Mouse (Mus musculus) C2C12 (cell line): Measurements from ENCODE around the gene Gimap8. TPM values are rescaled to one million over a fixed set of nuclear protein-coding genes. Genes with fewer than 3 reads are reported as not detected.

Source experiments
- H3K27me3 ChIP-seq: one replicate; pipeline ENCODE4 v1.6.1; 2011; ENCODE audit not compliant: control insufficient read depth, insufficient read depth, insufficient read length
- H3K36me3 ChIP-seq: one replicate; pipeline ENCODE4 v1.6.1; 2011; ENCODE audit not compliant: control insufficient read depth, insufficient read depth
- H3K4me3 ChIP-seq: one replicate; pipeline ENCODE4 v1.5.1; 2011; ENCODE audit warnings: mild to moderate bottlenecking, control low read depth; ENCODE audit not compliant: poor library complexity, insufficient read depth, severe bottlenecking
- H3K79me2 ChIP-seq: one replicate; pipeline ENCODE4 v1.6.1; 2011; ENCODE audit not compliant: control insufficient read depth, insufficient read depth
- H3K79me3 ChIP-seq: one replicate; pipeline ENCODE4 v1.6.1; 2011; ENCODE audit warnings: low read depth, control low read depth
- H3ac ChIP-seq: one replicate; pipeline ENCODE3; 2011; ENCODE audit warnings: low read depth; ENCODE audit not compliant: control insufficient read depth, insufficient read length
- CEBPB ChIP-seq: IDR thresholded peaks from one replicate; pipeline ENCODE4 v1.6.1; 2011; ENCODE audit warnings: low read depth, mild to moderate bottlenecking, control low read depth, moderate library complexity
- CTCF ChIP-seq: IDR thresholded peaks from one replicate; pipeline ENCODE4 v1.5.1; 2011; ENCODE audit not compliant: control insufficient read depth, insufficient read depth, insufficient read length
- FOSL1 ChIP-seq: IDR thresholded peaks from one replicate; pipeline ENCODE4 v1.8.0; 2011; ENCODE audit warnings: mild to moderate bottlenecking, low read length; ENCODE audit not compliant: poor library complexity, insufficient read depth, severe bottlenecking
- MAX ChIP-seq: IDR thresholded peaks from one replicate; pipeline ENCODE4 v1.6.1; 2011; ENCODE audit warnings: mild to moderate bottlenecking, control low read depth
- MYOD1 ChIP-seq: IDR thresholded peaks from one replicate; pipeline ENCODE4 v1.6.1; 2011; ENCODE audit warnings: low read depth; ENCODE audit not compliant: control insufficient read depth, insufficient read length
- MYOG ChIP-seq: IDR thresholded peaks from one replicate; pipeline ENCODE4 v1.6.1; 2011; ENCODE audit not compliant: control insufficient read depth, insufficient read length; ENCODE audit errors: extremely low read depth
- USF1 ChIP-seq: IDR thresholded peaks from one replicate; pipeline ENCODE4 v1.6.1; 2011; ENCODE audit warnings: low read depth, mild to moderate bottlenecking, control low read depth, moderate library complexity
- polyA plus RNA-seq: library from polyadenylated mRNA; unstranded; fragments of >200 nt; fragmentation: generic; extraction: Trizol; gene quantifications from one replicate; pipeline ENCODE4 v1.2.1, GENCODE M21; 2012; ENCODE audit warnings: missing spikeins

Gimap8 gene
- polyA plus RNA-seq, 1 experiment = not detected

- no peaks in the 10 kb centered on the region for H3K79me2 ChIP-seq
- TF ChIP-seq CEBPB (no peak), CTCF (no peak)
- H3ac ChIP-seq = no peak overlapping the region
- no peak overlapping the region for H3K4me3 ChIP-seq
- H3K36me3 ChIP-seq = no peaks in the 10 kb centered on the region
- no peaks in the 10 kb centered on the region for H3K79me3 ChIP-seq
- no peaks in the 10 kb centered on the region for H3K27me3 ChIP-seq
Measured at GRCm38 (mm10) chr6:48689320-48689719, 42.3 kb downstream of the Gimap8 start.

- no peak overlapping the region for H3ac ChIP-seq
- no peaks in the 10 kb centered on the region for H3K79me3 ChIP-seq
- no peak overlapping the region for H3K4me3 ChIP-seq
- TF ChIP-seq CTCF (no peak), CEBPB (no peak), MYOD1 (no peak), FOSL1 (no peak)
- H3K36me3 ChIP-seq = no peaks in the 10 kb centered on the region
- H3K79me2 ChIP-seq = no peaks in the 10 kb centered on the region
- H3K27me3 ChIP-seq = no peaks in the 10 kb centered on the region
Measured at GRCm38 (mm10) chr6:48692962-48693361, 45.9 kb downstream of the Gimap8 start.

- Histone ChIP-seq H3ac (no peak overlapping the region), H3K36me3 (no peaks in the 10 kb centered on the region), H3K27me3 (no peaks in the 10 kb centered on the region), H3K79me2 (no peaks in the 10 kb centered on the region), H3K79me3 (no peaks in the 10 kb centered on the region), H3K4me3 (no peak overlapping the region)
- TF ChIP-seq USF1 (no peak), MAX (no peak), CTCF (no peak), MYOD1 (no peak), CEBPB (no peak), FOSL1 (no peak), MYOG (no peak)
Measured at GRCm38 (mm10) chr6:48696830-48697554, 50.0 kb downstream of the Gimap8 start.

- H3K79me3 ChIP-seq = no peaks in the 10 kb centered on the region
- no peaks in the 10 kb centered on the region for H3K36me3 ChIP-seq
- no peak for TF ChIP-seq CEBPB
- TF ChIP-seq MAX = no peak
- no peak for TF ChIP-seq CTCF
- no peak for TF ChIP-seq FOSL1
- TF ChIP-seq USF1 = no peak
- no peak for TF ChIP-seq MYOG
- no peak for TF ChIP-seq MYOD1
- no peak overlapping the region for H3K4me3 ChIP-seq
- H3ac ChIP-seq = no peak overlapping the region
- no peaks in the 10 kb centered on the region for H3K79me2 ChIP-seq
- H3K27me3 ChIP-seq = no peaks in the 10 kb centered on the region
Measured at GRCm38 (mm10) chr6:48697555-48697930, 50.5 kb downstream of the Gimap8 start.

GRCm38 (mm10) chr6:48698066-48698856, 51.2 kb downstream of the Gimap8 start:
- Histone ChIP-seq H3K79me3 (no peaks in the 10 kb centered on the region), H3ac (no peak overlapping the region), H3K36me3 (no peaks in the 10 kb centered on the region), H3K27me3 (no peaks in the 10 kb centered on the region), H3K4me3 (no peak overlapping the region), H3K79me2 (no peaks in the 10 kb centered on the region)
- TF ChIP-seq FOSL1 = no peak
- no peak for TF ChIP-seq CTCF
- no peak for TF ChIP-seq MYOG
- TF ChIP-seq MAX = no peak
- no peak for TF ChIP-seq MYOD1

- TF ChIP-seq MYOG = no peak
- TF ChIP-seq MYOD1 = no peak
- no peak for TF ChIP-seq CEBPB
- no peak for TF ChIP-seq MAX
- TF ChIP-seq CTCF = no peak
- TF ChIP-seq USF1 = no peak
- TF ChIP-seq FOSL1 = no peak
- H3K27me3 ChIP-seq = no peaks in the 10 kb centered on the region
- no peaks in the 10 kb centered on the region for H3K36me3 ChIP-seq
- H3ac ChIP-seq = no peak overlapping the region
- H3K79me3 ChIP-seq = no peaks in the 10 kb centered on the region
- H3K4me3 ChIP-seq = no peak overlapping the region
- no peaks in the 10 kb centered on the region for H3K79me2 ChIP-seq
Measured at GRCm38 (mm10) chr6:48698888-48699287, 51.9 kb downstream of the Gimap8 start.
